ENCODE assay signal across 21 mouse cellular contexts in genomic region chr12:64871103-64871502, GRCm38 (mm10). TPM values are rescaled to one million over a fixed set of nuclear protein-coding genes. Genes with fewer than 3 reads are reported as not detected.
A peak's percentile ranks its signal among the peaks of the same experiment; 100 is the strongest.
DNase-seq lines count a peak whose midpoint lies in the region; ATAC-seq and TF ChIP-seq lines count a peak whose summit lies in the region.
"Had no signal": no experiment of that assay in that cellular context is flagged by ENCODE, and none has a peak within 500 bp of the region (broad histone marks: within the 10 kb centered on the region; RNA-seq: fewer than 3 reads in every experiment).

No protein-coding gene starts in this region.

- no peak for TF ChIP-seq CTCF in G1E (IDR thresholded peaks at IDR 0.05; ENCODE audit: low read depth, low read length)
- TF ChIP-seq CTCF in left cerebral cortex, adult 2 months (IDR thresholded peaks at IDR 0.05): no peak

- H3K27me3 ChIP-seq in G1E (ENCODE audit: insufficient read depth, low read length): no peaks in the 10 kb centered on the region
- no peaks in the 10 kb centered on the region for H3K27me3 ChIP-seq in forebrain, embryonic 14.5 days (replicated peaks; ENCODE audit: control insufficient read depth, insufficient read depth, low read length)
- H3K27me3 ChIP-seq: embryonic facial prominence, embryonic 12.5 days; forebrain, embryonic 13.5 days had no signal

- H3K9me3 ChIP-seq in G1E (replicated peaks): no peaks in the 10 kb centered on the region
- no peaks in the 10 kb centered on the region for H3K9me3 ChIP-seq in forebrain, embryonic 14.5 days (replicated peaks; ENCODE audit: control insufficient read depth, low read length)
- H3K9me3 ChIP-seq: embryonic facial prominence, embryonic 10.5 days; embryonic facial prominence, embryonic 12.5 days; forebrain, embryonic 13.5 days had no signal

- DNase-seq in 416B (ENCODE audit: low read depth) (peak; percentile 63), G1E (ENCODE audit: low spot score) (no peak), NIH3T3 (ENCODE audit: low read depth) (peak; percentile 32), MN1 (ENCODE audit: low spot score) (no peak)
- DNase-seq in left cerebral cortex, adult 2 months (ENCODE audit: extremely low spot score in 1 of 2, low spot score in 2 of 2): no peak
- no peak for DNase-seq in cerebellum, postnatal 10 days
- no peak for DNase-seq in forebrain, embryonic 14.5 days (ENCODE audit: low spot score)
- DNase-seq: adrenal gland, adult 8-10 months; adrenal gland, postnatal 14 days; adrenal gland, postnatal 36 days; cerebellum, adult 11 months; cerebellum, adult 18-20 months; cerebellum, adult 8-10 months; cerebellum, adult 9-11 months; cerebellum, postnatal 25 days had no signal

- no peak overlapping the region for H3K9ac ChIP-seq in forebrain, embryonic 14.5 days (ENCODE audit: low read length)
- H3K9ac ChIP-seq: embryonic facial prominence, embryonic 12.5 days; forebrain, embryonic 13.5 days had no signal

- intact Hi-C loops in left cerebral cortex, adult 2 months (cut with DNase I): no loop called here

- H3K4me3 ChIP-seq in G1E (ENCODE audit: low read depth, low read length): no peak overlapping the region
- H3K4me3 ChIP-seq in left cerebral cortex, adult 2 months: no peak overlapping the region
- no peak overlapping the region for H3K4me3 ChIP-seq in forebrain, embryonic 14.5 days (ENCODE audit: low read depth, low read length)
- H3K4me3 ChIP-seq: embryonic facial prominence, embryonic 10.5 days; embryonic facial prominence, embryonic 12.5 days; forebrain, embryonic 13.5 days had no signal

- no peak overlapping the region for H3K4me2 ChIP-seq in forebrain, embryonic 14.5 days (ENCODE audit: low read length)
- H3K4me2 ChIP-seq: embryonic facial prominence, embryonic 12.5 days; forebrain, embryonic 13.5 days had no signal

- H3K4me1 ChIP-seq in G1E (ENCODE audit: insufficient read depth, low read depth, low read length): no peaks in the 10 kb centered on the region
- H3K4me1 ChIP-seq in forebrain, embryonic 14.5 days (ENCODE audit: control insufficient read depth, insufficient read depth, low read length): no peaks in the 10 kb centered on the region
- H3K4me1 ChIP-seq: embryonic facial prominence, embryonic 10.5 days; embryonic facial prominence, embryonic 12.5 days; forebrain, embryonic 13.5 days had no signal

- H3K27ac ChIP-seq in left cerebral cortex, adult 2 months: no peak overlapping the region
- H3K27ac ChIP-seq in forebrain, embryonic 14.5 days (ENCODE audit: low read depth, low read length): no peak overlapping the region
- H3K27ac ChIP-seq: embryonic facial prominence, embryonic 10.5 days; embryonic facial prominence, embryonic 12.5 days; forebrain, embryonic 13.5 days had no signal

- no peaks in the 10 kb centered on the region for H3K36me3 ChIP-seq in G1E (replicated peaks)
- no peaks in the 10 kb centered on the region for H3K36me3 ChIP-seq in forebrain, embryonic 14.5 days (ENCODE audit: control insufficient read depth, insufficient read depth, low read length)
- H3K36me3 ChIP-seq: embryonic facial prominence, embryonic 10.5 days; embryonic facial prominence, embryonic 12.5 days had no signal

- whole genome bisulfite sequencing in forebrain, embryonic 14.5 days: 44% methylated on average over 4 of the region's 4 CpGs

- ATAC-seq in G1E (ENCODE audit: extremely low read depth, insufficient number of reproducible peaks, low FRiP score, poor library complexity, severe bottlenecking): peak; percentile 63
- no peak for ATAC-seq in forebrain, embryonic 14.5 days
- ATAC-seq: activated CD4-positive, CD25-positive, alpha-beta regulatory T cell, adult 4 months; forebrain, embryonic 13.5 days; forebrain, embryonic 16.5 days; Patski had no signal

RNA-seq across cellular contexts. Expression of gene Gm527, which starts 46.6 kb away (rescaled TPM):
- total RNA-seq in G1E (2014; fragmentation: Nextera tagmentation) (7.1 and 13.8 TPM in 2 replicates), G1E (2017) (16.6 and 17.0 TPM in 2 replicates)
- 0.75 and 0.89 TPM in 2 replicates for polyA plus RNA-seq in G1E (2012)
- 10 to 100 TPM; 15.1 to 15.7 TPM for total RNA-seq in left cerebral cortex, adult 2 months (2021)
- 1.7 and 2.9 TPM in 2 replicates for polyA plus RNA-seq in forebrain, embryonic 14.5 days (2014; fragmentation: Nextera tagmentation; extraction: Ambion mirVana)

Comparison
In these comparisons a context has a peak if more than half of its experiments do, and no peak if none do; other contexts are left out.
1. DNase-seq: peak in 416B (single experiment) and NIH3T3 (single experiment); none in G1E (single experiment), MN1 (single experiment), left cerebral cortex, adult 2 months (0 of 2), cerebellum, postnatal 10 days (0 of 2) and forebrain, embryonic 14.5 days (single experiment).